Mouse (Mus musculus) forebrain, embryonic 13.5 days (tissue): ENCODE results near the gene Nav2. TPM values are rescaled to one million over a fixed set of nuclear protein-coding genes. Genes with fewer than 3 reads are reported as not detected.

Experiments
- ATAC-seq: fragments of 200-750 bp; cut with Nextera tagmentation; 2 replicates; pipeline ENCODE4 v1.8.0; 2017
- H3K27ac ChIP-seq: fragments of 300-500 bp; sonication (generic); 2 replicates; pipeline ENCODE4 v1.5.1; 2015; ENCODE audit warnings: inconsistent platforms, mild to moderate bottlenecking, moderate library complexity
- H3K27me3 ChIP-seq: fragments of 300-500 bp; sonication (generic); 2 replicates; pipeline ENCODE4 v1.6.1; 2015; ENCODE audit warnings: mild to moderate bottlenecking, inconsistent platforms
- H3K36me3 ChIP-seq: fragments of 300-500 bp; sonication (generic); 2 replicates; pipeline ENCODE4 v1.6.1; 2015; ENCODE audit warnings: mild to moderate bottlenecking, inconsistent platforms; ENCODE audit not compliant: poor library complexity, severe bottlenecking
- H3K4me1 ChIP-seq: fragments of 300-500 bp; sonication (generic); 2 replicates; pipeline ENCODE4 v1.6.1; 2015; ENCODE audit warnings: inconsistent platforms
- H3K4me2 ChIP-seq: fragments of 300-500 bp; sonication (generic); 2 replicates; pipeline ENCODE4 v1.6.1; 2015; ENCODE audit warnings: inconsistent platforms, mild to moderate bottlenecking, moderate library complexity
- H3K4me3 ChIP-seq: fragments of 300-500 bp; sonication (generic); 2 replicates; pipeline ENCODE4 v1.5.1; 2015; ENCODE audit warnings: mild to moderate bottlenecking, inconsistent platforms
- H3K9ac ChIP-seq: fragments of 300-500 bp; sonication (generic); 2 replicates; pipeline ENCODE4 v1.6.1; 2015; ENCODE audit warnings: mild to moderate bottlenecking, inconsistent platforms
- H3K9me3 ChIP-seq: fragments of 300-500 bp; sonication (generic); replicated peaks from 2 replicates; pipeline ENCODE4 v1.6.1; 2016; ENCODE audit warnings: inconsistent platforms
- WGBS: fragments of 180-500 bp; shearing (Covaris S2); methylation state at CpG from one replicate; pipeline ENCODE4 v1.1.7; 2015; 5-methylcytosine and 5-hydroxymethylcytosine counted together
- polyA plus RNA-seq: library from polyadenylated mRNA; unstranded; fragments of >200 nt; fragmentation: Nextera tagmentation; extraction: Ambion mirVana; gene quantifications from 2 replicates; pipeline ENCODE4 v1.2.1, GENCODE M21; 2015

Gene Nav2
- polyA plus RNA-seq, 1 experiment from 2014 or later = 11.2 TPM

DNA sequence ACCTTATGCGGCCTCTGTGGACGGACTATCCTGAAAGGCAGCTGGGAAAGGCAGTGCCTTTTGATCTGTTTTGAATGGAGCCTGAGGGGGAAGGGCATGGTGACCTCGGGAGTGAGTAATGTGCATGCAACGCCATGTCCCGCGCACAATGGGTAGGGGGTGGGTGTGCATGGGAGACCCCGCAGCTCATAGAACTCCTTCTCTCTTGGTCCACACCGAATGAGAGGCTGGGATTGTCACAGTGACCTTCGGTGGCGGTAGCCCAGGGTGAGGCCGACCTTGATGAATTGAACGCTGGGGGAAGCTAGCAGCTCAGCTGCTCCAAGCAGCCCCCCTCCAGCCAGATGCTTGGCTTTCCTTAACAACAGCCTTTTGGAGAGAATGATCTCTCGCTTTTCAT lies 86.7 kb downstream of the Nav2 start:
- H3K4me1 ChIP-seq = peaks cover 13% of the 10 kb centered on the region

DNA sequence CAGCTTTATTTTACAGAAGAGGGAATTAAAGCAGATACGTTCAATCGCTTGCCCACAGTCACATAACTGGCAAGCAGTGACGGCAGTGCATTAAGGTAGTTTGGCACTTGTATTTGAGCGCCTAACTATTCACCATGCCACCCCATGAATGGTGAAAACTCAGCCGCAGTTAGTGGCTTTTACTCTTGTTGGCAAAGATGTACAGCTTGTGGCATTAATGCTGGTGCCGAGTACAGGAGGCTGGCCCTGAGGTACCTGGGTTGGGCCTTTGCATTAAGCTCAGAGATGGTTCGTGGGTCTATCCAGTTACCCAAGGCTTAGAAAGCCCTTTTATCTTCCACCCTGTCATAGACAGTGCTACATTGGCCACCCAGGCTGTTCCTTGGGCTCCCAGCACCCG lies 87.2 kb downstream of the Nav2 start:
- no peak for ATAC-seq
- H3K36me3 ChIP-seq = no peaks in the 10 kb centered on the region
- H3K9ac ChIP-seq = no peak overlapping the region
- H3K4me3 ChIP-seq = no peak overlapping the region
- WGBS = 42% methylated on average over 8 of the region's 8 CpGs
- H3K4me1 ChIP-seq = peaks cover 13% of the 10 kb centered on the region
- no peaks in the 10 kb centered on the region for H3K9me3 ChIP-seq
- H3K27me3 ChIP-seq = peaks cover 16% of the 10 kb centered on the region; the same call in 1 of the 2 replicates
- H3K27ac ChIP-seq = no peak overlapping the region
- H3K4me2 ChIP-seq = peak overlapping the region; percentile 22; the same call in 1 of the 2 replicates

More for the DNA sequence above, 86.7 kb downstream of the Nav2 start:
- Histone ChIP-seq H3K9me3 (0 out of 2 replicates have a peak, but pooled peaks cover 5% of the 10 kb centered on the region), H3K9ac (no peak overlapping the region), H3K27ac (no peak overlapping the region), H3K4me3 (no peak overlapping the region), H3K36me3 (no peaks in the 10 kb centered on the region), H3K4me2 (peak overlapping the region; percentile 22), H3K27me3 (peaks cover 16% of the 10 kb centered on the region; the same call in 1 of the 2 replicates)
- WGBS = 3% methylated on average over 13 of the region's 13 CpGs
- ATAC-seq = peak; percentile 75; the same call in 1 of the 2 replicates

DNA sequence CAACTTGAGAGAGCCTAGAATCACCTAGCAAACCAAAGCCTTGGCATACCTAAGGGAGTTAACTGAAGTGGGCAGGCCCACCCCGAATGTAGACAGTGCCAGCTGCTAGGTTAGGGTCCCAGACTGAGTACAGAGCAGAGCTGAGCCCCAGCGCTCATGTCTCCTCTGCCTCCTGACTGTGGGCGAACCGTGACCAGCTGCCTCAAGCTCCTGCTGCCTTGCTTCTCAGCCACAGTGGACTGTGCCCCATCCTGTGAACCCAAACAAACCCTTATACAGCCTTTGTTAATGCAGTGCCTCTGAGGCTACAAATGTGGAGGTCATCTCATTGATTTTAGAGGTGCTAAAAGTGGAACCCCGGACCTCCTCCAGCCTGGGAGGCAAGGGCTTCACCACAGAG lies 88.3 kb downstream of the Nav2 start:
- peaks cover 16% of the 10 kb centered on the region; the same call in 1 of the 2 replicates for H3K27me3 ChIP-seq
- ATAC-seq = no peak
- no peak overlapping the region for H3K4me2 ChIP-seq
- peaks cover 13% of the 10 kb centered on the region for H3K4me1 ChIP-seq
- no peak overlapping the region for H3K4me3 ChIP-seq
- H3K27ac ChIP-seq = no peak overlapping the region
- no peaks in the 10 kb centered on the region for H3K9me3 ChIP-seq
- H3K9ac ChIP-seq = no peak overlapping the region
- 68% methylated on average over 5 of the region's 5 CpGs for WGBS
- no peaks in the 10 kb centered on the region for H3K36me3 ChIP-seq

DNA sequence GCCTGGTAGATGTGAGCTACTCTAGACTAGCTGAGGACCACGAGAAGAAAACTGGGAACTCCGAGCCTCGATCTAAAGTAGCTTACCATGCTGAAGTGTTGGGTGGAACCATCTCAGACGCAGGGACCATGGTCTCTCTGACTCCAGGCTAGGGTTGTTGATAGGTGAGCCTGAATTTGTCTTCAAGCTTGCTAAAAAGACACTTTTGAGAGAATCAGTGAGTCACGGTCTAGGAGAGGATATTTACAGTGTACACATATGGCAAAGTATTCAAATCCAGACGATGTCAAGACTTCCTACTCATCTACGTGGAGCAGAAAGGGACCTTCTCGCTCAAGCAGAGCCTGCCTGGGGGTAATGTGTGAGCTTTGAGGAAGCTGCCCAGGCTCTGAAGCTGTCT lies 89.6 kb downstream of the Nav2 start:
- Histone ChIP-seq H3K9ac (no peak overlapping the region), H3K9me3 (no peaks in the 10 kb centered on the region), H3K36me3 (no peaks in the 10 kb centered on the region), H3K4me1 (peaks cover 18% of the 10 kb centered on the region), H3K4me3 (no peak overlapping the region), H3K4me2 (no peak overlapping the region), H3K27me3 (peaks cover 13% of the 10 kb centered on the region; the same call in 1 of the 2 replicates), H3K27ac (no peak overlapping the region)
- 91% methylated on average over 8 of the region's 8 CpGs for WGBS
- no peak for ATAC-seq

DNA sequence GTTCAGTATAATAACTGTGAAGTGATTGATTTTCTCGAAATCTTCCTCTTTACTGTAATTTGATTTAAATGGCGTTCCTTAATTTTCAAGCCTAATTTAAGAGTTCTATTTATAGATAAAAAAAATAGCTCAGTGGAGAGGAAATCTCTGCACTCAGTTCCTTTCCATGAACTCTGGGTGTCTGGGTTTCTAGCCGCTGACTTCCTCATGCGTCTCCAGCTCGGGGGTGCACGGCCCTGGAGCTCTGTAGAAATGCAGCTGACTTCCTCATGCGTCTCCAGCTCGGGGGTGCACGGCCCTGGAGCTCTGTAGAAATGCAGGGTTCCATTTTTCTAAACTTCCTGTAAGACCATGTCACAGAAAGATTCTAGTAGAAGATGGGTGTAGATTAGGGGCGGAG lies 90.1 kb downstream of the Nav2 start:
- Histone ChIP-seq H3K27me3 (peaks cover 9% of the 10 kb centered on the region; the same call in 1 of the 2 replicates), H3K27ac (no peak overlapping the region), H3K36me3 (no peaks in the 10 kb centered on the region), H3K4me3 (no peak overlapping the region), H3K9me3 (no peaks in the 10 kb centered on the region), H3K4me2 (no peak overlapping the region), H3K9ac (no peak overlapping the region), H3K4me1 (peaks cover 18% of the 10 kb centered on the region)
- 87% methylated on average over 10 of the region's 10 CpGs for WGBS
- ATAC-seq = no peak

DNA sequence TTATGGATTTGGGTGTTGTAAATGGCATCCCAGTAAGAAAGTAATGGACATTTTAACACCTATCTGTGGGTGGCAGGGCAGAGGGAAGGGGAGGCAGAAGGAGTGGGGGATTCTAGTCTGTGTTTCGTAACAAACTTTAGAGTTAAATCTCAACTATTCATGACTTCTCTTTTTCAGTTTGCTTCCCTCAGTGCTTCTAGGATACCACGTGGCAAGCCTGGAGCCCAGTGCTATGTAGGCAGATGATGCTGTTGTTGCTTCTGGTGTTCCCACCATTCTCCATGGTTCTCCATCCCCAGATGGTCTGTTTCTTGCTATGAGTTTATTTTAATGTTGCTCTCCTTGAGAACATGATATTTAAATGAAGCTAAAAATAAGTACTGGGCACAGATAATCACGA lies 92.3 kb downstream of the Nav2 start:
- H3K36me3 ChIP-seq = no peaks in the 10 kb centered on the region
- no peak for ATAC-seq
- H3K4me2 ChIP-seq = no peak overlapping the region
- peaks cover 6% of the 10 kb centered on the region for H3K4me1 ChIP-seq
- H3K9me3 ChIP-seq = no peaks in the 10 kb centered on the region
- no peak overlapping the region for H3K9ac ChIP-seq
- H3K4me3 ChIP-seq = no peak overlapping the region
- WGBS = 85% methylated on average over 3 of the region's 3 CpGs
- no peak overlapping the region for H3K27ac ChIP-seq
- peaks cover 4% of the 10 kb centered on the region; the same call in 1 of the 2 replicates for H3K27me3 ChIP-seq

DNA sequence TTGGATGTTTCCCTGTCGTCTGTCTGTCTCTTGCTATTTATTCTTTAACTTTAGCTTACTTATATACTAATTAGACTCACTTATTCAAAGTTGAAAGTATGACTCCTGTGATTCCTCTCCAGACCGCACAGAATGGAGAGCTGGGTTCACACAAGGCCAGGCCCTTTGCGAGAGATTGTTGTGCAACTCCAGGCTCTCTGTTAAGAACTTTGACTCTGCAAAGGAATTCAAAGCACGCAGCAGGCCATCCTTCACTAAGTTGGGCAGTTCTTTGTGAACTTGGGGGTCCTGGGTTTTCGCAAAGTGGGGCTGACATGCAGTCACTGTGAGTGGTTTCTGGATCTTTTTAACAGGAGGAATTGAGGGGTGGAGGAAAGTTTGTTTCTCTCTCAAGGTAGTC lies 95.9 kb downstream of the Nav2 start:
- no peaks in the 10 kb centered on the region for H3K36me3 ChIP-seq
- H3K27ac ChIP-seq = no peak overlapping the region
- H3K4me1 ChIP-seq = 0 out of 2 replicates have a peak, but pooled peaks cover 5% of the 10 kb centered on the region
- H3K9ac ChIP-seq = no peak overlapping the region
- no peaks in the 10 kb centered on the region for H3K9me3 ChIP-seq
- 70% methylated on average over 5 of the region's 5 CpGs for WGBS
- no peaks in the 10 kb centered on the region for H3K27me3 ChIP-seq
- no peak overlapping the region for H3K4me2 ChIP-seq
- ATAC-seq = no peak
- no peak overlapping the region for H3K4me3 ChIP-seq

DNA sequence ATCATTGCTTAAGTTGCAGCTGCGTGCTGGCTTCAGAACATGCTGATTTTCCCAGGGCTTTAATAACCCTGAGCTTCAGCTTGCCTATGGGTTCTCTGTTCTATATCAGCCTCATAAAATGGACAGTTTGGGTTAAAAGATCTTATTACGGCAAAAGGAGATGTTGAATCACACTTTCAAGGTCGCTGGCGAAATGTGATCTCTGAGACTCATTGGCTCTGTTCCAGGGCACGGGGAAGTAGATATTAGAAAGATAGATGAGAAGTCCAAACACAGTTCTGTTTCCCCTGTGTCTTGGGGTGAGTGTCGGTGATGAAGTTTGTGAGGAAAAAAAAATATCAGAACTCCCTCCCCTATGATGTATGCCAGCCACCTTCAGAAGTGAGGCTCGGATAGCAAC lies 98.4 kb downstream of the Nav2 start:
- Histone ChIP-seq H3K36me3 (no peaks in the 10 kb centered on the region), H3K4me3 (no peak overlapping the region), H3K27me3 (no peaks in the 10 kb centered on the region), H3K4me2 (no peak overlapping the region), H3K9ac (no peak overlapping the region), H3K9me3 (no peaks in the 10 kb centered on the region), H3K4me1 (0 out of 2 replicates have a peak, but pooled peaks cover 5% of the 10 kb centered on the region), H3K27ac (no peak overlapping the region)
- ATAC-seq = no peak
- 80% methylated on average over 7 of the region's 7 CpGs for WGBS

DNA sequence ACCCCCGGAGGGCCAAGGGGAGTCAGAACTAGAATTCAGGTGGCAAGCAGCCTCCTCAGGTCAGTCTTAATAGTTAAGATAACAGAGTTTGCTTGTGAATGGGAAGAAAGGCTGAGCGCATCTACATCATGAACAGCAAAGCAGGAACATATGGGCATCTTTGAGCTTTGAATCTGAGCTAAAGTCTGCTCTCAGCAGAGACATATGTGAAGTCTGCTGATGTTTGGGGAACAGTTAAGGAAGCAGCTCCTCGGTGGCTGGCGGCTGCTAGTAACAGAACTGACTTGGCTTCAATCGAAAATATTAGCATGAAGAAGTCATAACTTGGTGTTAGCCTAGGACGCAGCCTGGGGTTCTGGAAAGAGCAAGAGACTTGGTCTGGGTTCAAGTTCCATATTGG lies 102.2 kb downstream of the Nav2 start:
- WGBS = 93% methylated on average over 6 of the region's 6 CpGs
- H3K4me2 ChIP-seq = no peak overlapping the region
- no peak overlapping the region for H3K27ac ChIP-seq
- H3K36me3 ChIP-seq = no peaks in the 10 kb centered on the region
- no peak overlapping the region for H3K4me3 ChIP-seq
- no peak overlapping the region for H3K9ac ChIP-seq
- no peaks in the 10 kb centered on the region for H3K4me1 ChIP-seq
- no peaks in the 10 kb centered on the region for H3K27me3 ChIP-seq
- no peak for ATAC-seq
- no peaks in the 10 kb centered on the region for H3K9me3 ChIP-seq

DNA sequence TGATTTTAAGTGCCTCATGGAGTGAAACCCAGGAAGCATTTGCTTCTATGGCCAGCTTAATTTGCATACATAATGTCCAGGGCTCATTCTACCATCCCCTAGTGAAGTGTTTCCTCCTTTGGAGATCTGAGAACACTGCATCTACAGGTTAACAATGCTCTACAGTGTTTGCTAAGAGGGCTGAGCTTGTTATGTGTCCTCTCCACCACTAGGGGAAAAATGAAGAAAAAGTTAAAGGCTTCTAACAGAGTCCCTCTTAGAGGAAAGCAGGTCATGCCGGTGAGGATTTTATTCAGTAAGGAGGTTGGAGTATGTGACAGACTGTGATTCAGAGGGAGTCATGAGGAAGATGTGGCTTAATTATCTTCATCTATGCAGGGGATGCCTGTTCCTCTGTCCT lies 103.5 kb downstream of the Nav2 start:
- H3K4me2 ChIP-seq = no peak overlapping the region
- H3K4me1 ChIP-seq = peaks cover 3% of the 10 kb centered on the region; the same call in 1 of the 2 replicates
- no peak for ATAC-seq
- no peak overlapping the region for H3K27ac ChIP-seq
- H3K9ac ChIP-seq = no peak overlapping the region
- WGBS = 77% methylated on average over 1 of the region's 1 CpGs
- H3K36me3 ChIP-seq = no peaks in the 10 kb centered on the region
- 0 out of 2 replicates have a peak, but pooled peaks cover 2% of the 10 kb centered on the region for H3K27me3 ChIP-seq
- H3K4me3 ChIP-seq = no peak overlapping the region
- no peaks in the 10 kb centered on the region for H3K9me3 ChIP-seq

DNA sequence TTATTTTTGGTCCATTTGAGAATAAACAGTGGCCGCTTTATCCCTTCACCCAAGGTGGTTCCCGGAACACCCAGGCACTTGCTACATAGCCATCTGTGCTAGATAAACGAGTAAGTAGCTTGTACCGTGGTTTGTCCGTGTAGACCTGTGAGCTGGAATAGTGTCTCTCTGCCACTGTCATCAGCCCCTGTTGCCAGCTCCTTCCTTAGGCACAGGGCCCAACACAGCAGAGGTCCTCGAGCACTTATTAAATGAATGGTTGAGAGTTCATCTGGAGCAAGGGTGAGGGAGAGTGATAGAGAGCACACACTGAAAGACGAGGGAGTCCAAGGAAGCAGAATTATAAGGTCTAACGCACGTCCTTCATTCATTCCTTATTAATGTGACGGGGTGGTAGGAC lies 106.0 kb downstream of the Nav2 start:
- peaks cover 13% of the 10 kb centered on the region; the same call in 1 of the 2 replicates for H3K4me1 ChIP-seq
- no peaks in the 10 kb centered on the region for H3K36me3 ChIP-seq
- no peak overlapping the region for H3K4me3 ChIP-seq
- H3K27ac ChIP-seq = no peak overlapping the region
- no peaks in the 10 kb centered on the region for H3K9me3 ChIP-seq
- no peak overlapping the region for H3K9ac ChIP-seq
- ATAC-seq = no peak
- H3K4me2 ChIP-seq = no peak overlapping the region
- 87% methylated on average over 10 of the region's 10 CpGs for WGBS
- H3K27me3 ChIP-seq = 0 out of 2 replicates have a peak, but pooled peaks cover 3% of the 10 kb centered on the region

DNA sequence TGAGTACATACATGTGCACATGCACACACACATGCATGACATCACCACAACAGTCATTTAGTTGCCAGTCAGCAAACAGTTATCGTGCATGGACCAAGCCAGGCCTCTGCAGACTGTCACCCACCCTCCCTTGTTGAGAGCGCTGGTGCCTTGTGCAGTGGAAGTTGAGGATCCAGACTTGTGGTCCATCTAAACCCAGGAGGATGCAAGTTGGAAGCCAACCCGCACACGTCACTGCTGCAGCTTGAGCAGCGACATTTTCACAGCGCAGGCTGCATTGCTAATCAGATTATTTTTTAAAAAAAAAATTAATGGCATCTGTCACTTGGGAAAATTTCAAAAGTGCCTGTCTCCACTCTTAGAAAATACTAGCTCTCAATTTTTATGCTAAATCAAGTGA lies 106.8 kb downstream of the Nav2 start:
- H3K36me3 ChIP-seq = no peaks in the 10 kb centered on the region
- 78% methylated on average over 6 of the region's 6 CpGs for WGBS
- no peak overlapping the region for H3K4me2 ChIP-seq
- H3K4me1 ChIP-seq = peaks cover 13% of the 10 kb centered on the region; the same call in 1 of the 2 replicates
- 0 out of 2 replicates have a peak, but pooled peaks cover 3% of the 10 kb centered on the region for H3K27me3 ChIP-seq
- 0 out of 2 replicates have a peak, but pooled peaks have one; percentile 14 for ATAC-seq
- H3K4me3 ChIP-seq = no peak overlapping the region
- no peak overlapping the region for H3K27ac ChIP-seq
- H3K9ac ChIP-seq = no peak overlapping the region
- no peaks in the 10 kb centered on the region for H3K9me3 ChIP-seq

DNA sequence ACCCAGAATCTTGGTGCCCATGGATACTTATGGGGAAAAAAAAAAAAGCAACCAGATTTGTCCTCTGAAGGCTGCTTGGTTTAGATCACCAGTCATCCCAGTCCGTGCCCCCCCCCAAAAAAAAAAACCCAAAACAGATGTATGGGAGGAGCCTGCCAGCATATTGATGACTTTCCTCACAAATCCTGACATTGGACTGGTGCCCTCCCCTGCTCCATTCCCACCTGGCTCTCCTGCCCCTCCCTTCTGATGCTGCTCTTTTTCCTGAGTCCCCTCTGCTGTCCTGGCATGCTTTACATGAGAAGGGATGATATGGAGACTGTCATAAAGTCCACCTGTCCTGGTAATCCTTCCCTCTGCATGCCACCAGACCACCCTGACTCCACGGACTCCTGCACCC lies 107.6 kb downstream of the Nav2 start:
- Histone ChIP-seq H3K9ac (no peak overlapping the region), H3K4me1 (peaks cover 13% of the 10 kb centered on the region; the same call in 1 of the 2 replicates), H3K4me2 (no peak overlapping the region), H3K9me3 (no peaks in the 10 kb centered on the region), H3K36me3 (no peaks in the 10 kb centered on the region), H3K4me3 (no peak overlapping the region), H3K27ac (no peak overlapping the region), H3K27me3 (0 out of 2 replicates have a peak, but pooled peaks cover 3% of the 10 kb centered on the region)
- ATAC-seq = no peak
- WGBS = 72% methylated on average over 2 of the region's 2 CpGs
